9 mouse cellular contexts compared by ENCODE assay signal in the genomic region with DNA sequence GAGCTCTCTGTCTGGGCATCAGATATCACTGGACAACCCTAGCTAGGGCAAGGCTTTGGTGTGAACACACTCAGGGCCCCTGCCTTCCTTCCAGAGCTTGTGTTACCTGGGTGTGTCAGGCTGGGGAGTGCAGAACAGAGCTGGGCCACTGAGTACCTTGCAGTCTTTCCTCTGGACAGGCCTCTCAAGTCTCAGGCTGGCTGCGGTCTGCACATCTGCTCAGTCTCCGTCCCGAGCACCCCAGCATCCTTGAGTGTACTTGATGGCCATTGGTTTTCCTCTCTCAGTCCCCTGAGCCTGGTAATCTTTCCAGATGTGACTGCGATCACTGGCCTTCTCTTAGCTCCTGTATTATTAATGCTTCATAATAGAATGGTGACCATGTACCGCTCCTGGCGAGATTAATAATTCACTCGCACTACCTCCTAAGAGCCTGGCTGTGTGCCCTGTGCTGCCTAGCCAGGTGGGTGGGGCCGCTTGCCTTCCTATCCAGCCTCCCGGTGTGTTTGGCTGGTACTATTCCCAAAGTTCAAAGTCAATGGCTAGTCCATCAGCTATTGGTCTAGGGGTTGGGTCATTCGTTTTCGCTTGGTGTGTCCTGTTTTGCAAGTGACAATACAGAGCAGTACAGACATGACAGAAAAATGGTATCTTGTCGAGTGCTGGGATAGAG. TPM values are rescaled to one million over a fixed set of nuclear protein-coding genes. Genes with fewer than 3 reads are reported as not detected.
DNase-seq lines count a peak whose midpoint lies in the region; ATAC-seq and TF ChIP-seq lines count a peak whose summit lies in the region.
"Had no signal": no experiment of that assay in that cellular context is flagged by ENCODE, and none has a peak within 500 bp of the region (broad histone marks: within the 10 kb centered on the region; RNA-seq: fewer than 3 reads in every experiment).

No protein-coding gene starts in this region.

- no peaks in the 10 kb centered on the region for H3K36me3 ChIP-seq in heart, embryonic 11.5 days (ENCODE audit: control insufficient read depth, insufficient read depth, low read length)
- H3K36me3 ChIP-seq in kidney, postnatal 0 days (ENCODE audit: insufficient read depth, low read length): no peaks in the 10 kb centered on the region
- H3K36me3 ChIP-seq in lung, postnatal 0 days (ENCODE audit: insufficient read depth, low read length): no peaks in the 10 kb centered on the region
- peaks cover 6% of the 10 kb centered on the region; the same call in 1 of the 2 replicates for H3K36me3 ChIP-seq in forebrain, postnatal 0 days (ENCODE audit: insufficient read depth)
- peaks cover 30% of the 10 kb centered on the region for H3K36me3 ChIP-seq in midbrain, embryonic 10.5 days

- ATAC-seq in heart, embryonic 11.5 days (replicated peaks; ENCODE audit: insufficient number of reproducible peaks, low FRiP score, low TSS enrichment): no peak
- no peak for ATAC-seq in kidney, postnatal 0 days (replicated peaks; ENCODE audit: low FRiP score, low read depth)
- peak; percentile 27 for ATAC-seq in lung, postnatal 0 days
- ATAC-seq in forebrain, postnatal 0 days: no peak

- H3K4me2 ChIP-seq in heart, embryonic 11.5 days: no peak overlapping the region
- H3K4me2 ChIP-seq in kidney, postnatal 0 days (ENCODE audit: low read length): no peak overlapping the region
- no peak overlapping the region for H3K4me2 ChIP-seq in lung, postnatal 0 days (replicated peaks; ENCODE audit: low read depth, low read length)
- H3K4me2 ChIP-seq in forebrain, postnatal 0 days (ENCODE audit: low read depth): no peak overlapping the region
- H3K4me2 ChIP-seq: hindbrain, embryonic 15.5 days had no signal

- H3K9me3 ChIP-seq in heart, embryonic 11.5 days (replicated peaks; ENCODE audit: control insufficient read depth, low read length): no peaks in the 10 kb centered on the region
- H3K9me3 ChIP-seq in kidney, postnatal 0 days (replicated peaks; ENCODE audit: low read length): no peaks in the 10 kb centered on the region
- H3K9me3 ChIP-seq in lung, postnatal 0 days (ENCODE audit: low read length): no peaks in the 10 kb centered on the region
- H3K9me3 ChIP-seq in forebrain, postnatal 0 days (ENCODE audit: low read length): no peaks in the 10 kb centered on the region
- no peaks in the 10 kb centered on the region for H3K9me3 ChIP-seq in midbrain, embryonic 10.5 days (replicated peaks)
- H3K9me3 ChIP-seq: hindbrain, embryonic 15.5 days had no signal

- intact Hi-C loops in heart, postnatal 10 days (cut with DNase I): no loop called here

- no peak overlapping the region for H3K9ac ChIP-seq in heart, embryonic 11.5 days (ENCODE audit: low read depth, low read length)
- no peak overlapping the region for H3K9ac ChIP-seq in kidney, postnatal 0 days (ENCODE audit: low read depth, low read length)
- no peak overlapping the region for H3K9ac ChIP-seq in lung, postnatal 0 days (replicated peaks; ENCODE audit: low read depth)
- H3K9ac ChIP-seq in forebrain, postnatal 0 days: no peak overlapping the region
- H3K9ac ChIP-seq: hindbrain, embryonic 15.5 days had no signal

- DNase-seq in heart, adult 11 months: peak; percentile 96
- DNase-seq in heart, postnatal 10 days: peak; percentile 53 to 67
- no peak for DNase-seq in kidney, postnatal 0 days (ENCODE audit: low spot score)
- DNase-seq in lung, postnatal 0 days (ENCODE audit: low spot score): peak; percentile 67
- no peak for DNase-seq in forebrain, postnatal 0 days
- DNase-seq in cerebellum, adult 11-12 months: no peak
- DNase-seq in midbrain, embryonic 10.5 days (ENCODE audit: low spot score): no peak

- no peak overlapping the region for H3K27ac ChIP-seq in heart, embryonic 11.5 days (ENCODE audit: low read depth, low read length)
- H3K27ac ChIP-seq in kidney, postnatal 0 days: peak overlapping the region; percentile 84; the same call in 1 of the 2 replicates
- 0 out of 2 replicates have a peak overlapping the region, but pooled peaks have one; percentile 68 for H3K27ac ChIP-seq in lung, postnatal 0 days (ENCODE audit: low read length)
- H3K27ac ChIP-seq in forebrain, postnatal 0 days (ENCODE audit: low read depth, low read length): no peak overlapping the region
- no peak overlapping the region for H3K27ac ChIP-seq in midbrain, embryonic 10.5 days (replicated peaks)
- H3K27ac ChIP-seq: hindbrain, embryonic 15.5 days had no signal

- H3K4me3 ChIP-seq in heart, embryonic 11.5 days (ENCODE audit: low read depth, low read length): no peak overlapping the region
- H3K4me3 ChIP-seq in kidney, postnatal 0 days (replicated peaks; ENCODE audit: low read depth, low read length): no peak overlapping the region
- no peak overlapping the region for H3K4me3 ChIP-seq in lung, postnatal 0 days (ENCODE audit: low read depth, low read length)
- no peak overlapping the region for H3K4me3 ChIP-seq in forebrain, postnatal 0 days (ENCODE audit: low read depth, low read length)
- H3K4me3 ChIP-seq in midbrain, embryonic 10.5 days: no peak overlapping the region
- H3K4me3 ChIP-seq: hindbrain, embryonic 15.5 days had no signal

- TF ChIP-seq EP300 in lung, postnatal 0 days (IDR thresholded peaks at IDR 0.05): no peak

- TF ChIP-seq CTCF in kidney, postnatal 0 days (IDR thresholded peaks at IDR 0.05; ENCODE audit: low read depth): no peak
- no peak for TF ChIP-seq CTCF in lung, postnatal 0 days (IDR thresholded peaks at IDR 0.05)
- no peak for TF ChIP-seq CTCF in forebrain, postnatal 0 days (IDR thresholded peaks at IDR 0.05; ENCODE audit: low read depth)

- 86% methylated on average over 12 of the region's 12 CpGs for WGBS in heart, embryonic 11.5 days (ENCODE audit: insufficient replicate concordance)
- WGBS in kidney, postnatal 0 days: 66% methylated on average over 12 of the region's 12 CpGs
- 62% methylated on average over 12 of the region's 12 CpGs for WGBS in lung, postnatal 0 days
- 81% methylated on average over 12 of the region's 12 CpGs for whole genome bisulfite sequencing in forebrain, postnatal 0 days
- WGBS in midbrain, embryonic 10.5 days: 92% methylated on average over 12 of the region's 12 CpGs

- no peaks in the 10 kb centered on the region for H3K27me3 ChIP-seq in heart, embryonic 11.5 days (ENCODE audit: control insufficient read depth, insufficient read depth, low read length)
- no peaks in the 10 kb centered on the region for H3K27me3 ChIP-seq in kidney, postnatal 0 days (ENCODE audit: insufficient read depth, low read length)
- no peaks in the 10 kb centered on the region for H3K27me3 ChIP-seq in lung, postnatal 0 days (replicated peaks; ENCODE audit: insufficient read depth, low read length)
- H3K27me3 ChIP-seq in forebrain, postnatal 0 days (ENCODE audit: insufficient read depth, low read length): no peaks in the 10 kb centered on the region
- H3K27me3 ChIP-seq in midbrain, embryonic 10.5 days (ENCODE audit: low read depth, poor library complexity, severe bottlenecking): no peaks in the 10 kb centered on the region
- H3K27me3 ChIP-seq: hindbrain, embryonic 15.5 days had no signal

- peaks cover 26% of the 10 kb centered on the region for H3K4me1 ChIP-seq in heart, embryonic 11.5 days (ENCODE audit: control insufficient read depth, insufficient read depth, low read length)
- peaks cover 43% of the 10 kb centered on the region for H3K4me1 ChIP-seq in kidney, postnatal 0 days (replicated peaks; ENCODE audit: insufficient read depth, low read length)
- peaks cover 22% of the 10 kb centered on the region for H3K4me1 ChIP-seq in lung, postnatal 0 days (ENCODE audit: insufficient read depth, low read depth, low read length)
- H3K4me1 ChIP-seq in forebrain, postnatal 0 days (ENCODE audit: insufficient read depth): peaks cover 9% of the 10 kb centered on the region
- peaks cover 43% of the 10 kb centered on the region for H3K4me1 ChIP-seq in midbrain, embryonic 10.5 days

RNA-seq across cellular contexts. Expression of a gene that starts 34.6 kb away (rescaled TPM):
- 4.9 and 6.5 TPM in 2 replicates for polyA plus RNA-seq in heart, embryonic 11.5 days (2014; fragmentation: Nextera tagmentation; extraction: Ambion mirVana)
- total RNA-seq in heart, postnatal 10 days (2021): 10 to 100 TPM; 37.2 to 42.1 TPM
- polyA plus RNA-seq in kidney, postnatal 0 days (2015; fragmentation: Nextera tagmentation; extraction: Ambion mirVana): 13.3 and 13.5 TPM in 2 replicates
- 9.9 and 11.1 TPM in 2 replicates for polyA plus RNA-seq in lung, postnatal 0 days (2015; fragmentation: Nextera tagmentation; extraction: Ambion mirVana)
- total RNA-seq in forebrain, postnatal 0 days (2014; rRNA removed): 54.5 and 57.0 TPM in 2 replicates
- polyA plus RNA-seq in forebrain, postnatal 0 days (2015; fragmentation: Nextera tagmentation; extraction: Ambion mirVana): 24.8 and 28.8 TPM in 2 replicates
- 14.3 and 16.7 TPM in 2 replicates for polyA plus RNA-seq in midbrain, embryonic 10.5 days (2016; fragmentation: Nextera tagmentation; extraction: Ambion mirVana)

RNA-seq across cellular contexts. Expression of a gene that starts 58.6 kb away (rescaled TPM):
- 2.1 and 2.2 TPM in 2 replicates for polyA plus RNA-seq in heart, embryonic 11.5 days (2014; fragmentation: Nextera tagmentation; extraction: Ambion mirVana)
- 10 to 100 TPM; 15.1 to 17.1 TPM for total RNA-seq in heart, postnatal 10 days (2021)
- polyA plus RNA-seq in kidney, postnatal 0 days (2015; fragmentation: Nextera tagmentation; extraction: Ambion mirVana): 2.9 TPM in 2 replicates
- 2.1 and 2.2 TPM in 2 replicates for polyA plus RNA-seq in lung, postnatal 0 days (2015; fragmentation: Nextera tagmentation; extraction: Ambion mirVana)
- total RNA-seq in forebrain, postnatal 0 days (2014; rRNA removed): 6.5 and 13.0 TPM in 2 replicates
- 0.62 and 0.97 TPM in 2 replicates for polyA plus RNA-seq in forebrain, postnatal 0 days (2015; fragmentation: Nextera tagmentation; extraction: Ambion mirVana)
- polyA plus RNA-seq in midbrain, embryonic 10.5 days (2016; fragmentation: Nextera tagmentation; extraction: Ambion mirVana): 3.4 and 3.6 TPM in 2 replicates

Comparison
In these comparisons a context has a peak if more than half of its experiments do, and no peak if none do; other contexts are left out.
1. DNase-seq: peak in heart, adult 11 months (single experiment), heart, postnatal 10 days (2 of 2) and lung, postnatal 0 days (single experiment); none in kidney, postnatal 0 days (single experiment), forebrain, postnatal 0 days (single experiment), cerebellum, adult 11-12 months (single experiment) and midbrain, embryonic 10.5 days (single experiment).
2. H3K27ac ChIP-seq: peak in kidney, postnatal 0 days (single experiment) and lung, postnatal 0 days (single experiment); none in heart, embryonic 11.5 days (single experiment), forebrain, postnatal 0 days (single experiment) and midbrain, embryonic 10.5 days (single experiment).